Mouse (Mus musculus): ENCODE measurements around the gene Cntn5. TPM values are rescaled to one million over a fixed set of nuclear protein-coding genes. Genes with fewer than 3 reads are reported as not detected.

Gene Cntn5
- polyA plus RNA-seq, 1 experiment from 2014 or later, result not detected

DNA sequence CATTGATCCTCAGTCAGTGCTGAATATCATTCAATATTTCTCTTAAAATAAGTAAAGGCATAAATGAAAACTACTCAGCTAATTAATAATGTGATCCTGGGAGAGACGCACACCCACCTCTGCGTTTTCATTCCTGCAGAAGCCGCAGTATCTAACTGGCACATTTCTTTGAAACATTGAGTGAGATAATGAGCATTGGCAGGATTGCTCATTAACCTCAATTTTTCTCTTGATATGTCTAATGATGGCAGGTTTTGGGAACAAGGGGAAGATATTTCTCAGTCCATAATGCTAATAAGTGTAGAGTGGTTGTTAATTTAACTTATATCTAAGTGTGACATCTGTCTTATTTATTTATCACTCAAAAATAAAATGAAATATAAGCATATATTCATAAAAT, 734.0 kb downstream of the Cntn5 start:
- H3K4me2 ChIP-seq, result no peak overlapping the region
- DNase-seq (ENCODE audit: low spot score) (no peak), ATAC-seq (replicated peaks; ENCODE audit: low FRiP score) (no peak)
- H3K36me3 ChIP-seq (ENCODE audit: control insufficient read depth, insufficient read depth, low read length), result no peaks in the 10 kb centered on the region
- H3K4me1 ChIP-seq (replicated peaks; ENCODE audit: control insufficient read depth, insufficient read depth, low read length), result no peaks in the 10 kb centered on the region
- H3K27me3 ChIP-seq (replicated peaks; ENCODE audit: control insufficient read depth, insufficient read depth, low read length), result no peaks in the 10 kb centered on the region
- no peak overlapping the region for H3K27ac ChIP-seq (ENCODE audit: low read depth, low read length)
- 88% methylated on average over 3 of the region's 3 CpGs for WGBS
- no peaks in the 10 kb centered on the region for H3K9me3 ChIP-seq (ENCODE audit: control insufficient read depth, low read length)
- no peak overlapping the region for H3K4me3 ChIP-seq (ENCODE audit: low read depth, low read length)
- no peak overlapping the region for H3K9ac ChIP-seq (ENCODE audit: low read depth, low read length)

DNA sequence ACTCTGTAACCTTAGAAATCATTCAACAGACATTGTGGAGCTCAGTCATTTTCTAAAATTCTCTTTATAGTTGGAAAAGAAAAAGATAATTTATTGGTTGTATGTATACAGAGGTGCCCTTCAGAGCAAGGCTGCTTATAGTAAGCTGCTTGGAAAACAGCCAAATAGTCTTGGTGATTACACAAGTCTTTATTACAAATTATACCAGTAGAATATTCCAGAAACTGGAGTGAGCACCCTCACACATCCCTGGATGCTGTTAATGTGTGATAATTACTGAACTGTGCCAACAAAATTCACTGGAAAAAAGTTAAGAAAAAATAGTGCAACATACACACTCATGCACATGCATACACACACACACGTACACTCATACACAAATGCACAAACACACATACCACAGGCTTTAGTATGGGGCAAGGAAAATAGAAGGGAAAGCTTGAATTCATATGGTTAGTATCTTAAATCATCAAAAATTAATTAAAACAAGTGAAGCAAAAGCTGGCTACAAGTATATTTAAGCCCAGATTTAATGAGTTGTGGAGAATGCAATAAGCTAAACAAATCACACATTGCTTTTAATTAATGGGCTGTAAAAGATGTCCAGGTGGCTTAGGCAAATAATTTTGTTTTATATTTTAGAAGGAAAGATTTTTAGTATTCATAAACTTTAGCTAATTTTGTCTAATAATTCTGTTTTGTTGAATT, 783.1 kb downstream of the Cntn5 start:
- no peak for ATAC-seq (replicated peaks; ENCODE audit: low FRiP score)

DNA sequence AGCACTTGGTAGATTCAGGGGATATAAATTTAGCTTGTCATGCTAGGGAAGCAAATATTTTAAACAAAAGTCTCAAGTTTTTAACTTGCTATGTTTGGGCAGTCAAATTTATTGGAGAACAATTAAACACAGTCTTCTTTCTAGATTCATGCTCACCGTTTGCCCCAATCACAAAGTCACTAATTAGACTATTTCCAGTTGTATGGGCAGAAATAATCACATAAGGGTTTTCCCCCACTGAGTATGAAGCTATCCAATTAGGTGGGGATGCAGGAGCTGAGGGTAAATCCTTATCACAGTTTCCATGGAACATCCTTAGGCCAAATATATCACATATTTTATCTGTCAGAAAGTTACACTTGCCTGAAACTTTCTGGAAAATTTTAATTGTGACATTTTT, 788.0 kb downstream of the Cntn5 start:
- 75% methylated on average over 1 of the region's 1 CpGs for WGBS
- Histone ChIP-seq H3K4me3 (ENCODE audit: low read depth, low read length) (no peak overlapping the region), H3K4me2 (no peak overlapping the region), H3K27me3 (replicated peaks; ENCODE audit: control insufficient read depth, insufficient read depth, low read length) (no peaks in the 10 kb centered on the region), H3K27ac (ENCODE audit: low read depth, low read length) (no peak overlapping the region), H3K36me3 (ENCODE audit: control insufficient read depth, insufficient read depth, low read length) (no peaks in the 10 kb centered on the region), H3K4me1 (replicated peaks; ENCODE audit: control insufficient read depth, insufficient read depth, low read length) (no peaks in the 10 kb centered on the region), H3K9me3 (ENCODE audit: control insufficient read depth, low read length) (no peaks in the 10 kb centered on the region), H3K9ac (ENCODE audit: low read depth, low read length) (no peak overlapping the region)
- ATAC-seq (replicated peaks; ENCODE audit: low FRiP score), result no peak
- no peak for DNase-seq (ENCODE audit: low spot score)

More for the DNA sequence above, 783.1 kb downstream of the Cntn5 start:
- Histone ChIP-seq H3K9me3 (ENCODE audit: control insufficient read depth, low read length) (no peaks in the 10 kb centered on the region), H3K36me3 (ENCODE audit: control insufficient read depth, insufficient read depth, low read length) (no peaks in the 10 kb centered on the region), H3K4me1 (replicated peaks; ENCODE audit: control insufficient read depth, insufficient read depth, low read length) (no peaks in the 10 kb centered on the region), H3K9ac (ENCODE audit: low read depth, low read length) (no peak overlapping the region), H3K27ac (ENCODE audit: low read depth, low read length) (no peak overlapping the region), H3K27me3 (replicated peaks; ENCODE audit: control insufficient read depth, insufficient read depth, low read length) (no peaks in the 10 kb centered on the region), H3K4me3 (ENCODE audit: low read depth, low read length) (no peak overlapping the region), H3K4me2 (no peak overlapping the region)
- WGBS, result 73% methylated on average over 1 of the region's 1 CpGs
- DNase-seq (ENCODE audit: low spot score), result no peak

DNA sequence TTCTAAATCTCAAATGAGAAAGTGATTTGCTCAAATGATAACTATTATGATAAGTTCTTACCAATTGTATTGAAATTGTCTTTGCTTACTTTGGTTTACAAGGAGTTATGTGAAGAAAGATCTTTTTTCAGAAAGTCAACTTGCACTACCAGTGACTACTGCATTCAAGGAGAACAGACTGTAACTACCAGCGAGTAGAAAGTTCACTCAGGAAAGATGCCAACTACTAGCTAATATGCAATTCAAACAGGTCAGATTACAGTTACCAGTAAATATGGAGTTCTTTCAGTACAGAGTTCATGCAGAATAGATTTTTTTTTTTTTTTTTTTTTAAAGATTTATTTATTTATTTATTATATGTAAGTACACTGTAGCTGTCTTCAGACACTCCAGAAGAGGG, 795.4 kb downstream of the Cntn5 start:
- no peak overlapping the region for H3K27ac ChIP-seq (ENCODE audit: low read depth, low read length)
- no peaks in the 10 kb centered on the region for H3K36me3 ChIP-seq (ENCODE audit: control insufficient read depth, insufficient read depth, low read length)
- no peaks in the 10 kb centered on the region for H3K4me1 ChIP-seq (replicated peaks; ENCODE audit: control insufficient read depth, insufficient read depth, low read length)
- DNase-seq (ENCODE audit: low spot score) (no peak), ATAC-seq (replicated peaks; ENCODE audit: low FRiP score) (no peak)
- H3K9ac ChIP-seq (ENCODE audit: low read depth, low read length), result no peak overlapping the region
- no peaks in the 10 kb centered on the region for H3K9me3 ChIP-seq (ENCODE audit: control insufficient read depth, low read length)
- H3K4me3 ChIP-seq (ENCODE audit: low read depth, low read length), result no peak overlapping the region
- no peak overlapping the region for H3K4me2 ChIP-seq
- 71% methylated on average over 1 of the region's 1 CpGs for WGBS
- no peaks in the 10 kb centered on the region for H3K27me3 ChIP-seq (replicated peaks; ENCODE audit: control insufficient read depth, insufficient read depth, low read length)

DNA sequence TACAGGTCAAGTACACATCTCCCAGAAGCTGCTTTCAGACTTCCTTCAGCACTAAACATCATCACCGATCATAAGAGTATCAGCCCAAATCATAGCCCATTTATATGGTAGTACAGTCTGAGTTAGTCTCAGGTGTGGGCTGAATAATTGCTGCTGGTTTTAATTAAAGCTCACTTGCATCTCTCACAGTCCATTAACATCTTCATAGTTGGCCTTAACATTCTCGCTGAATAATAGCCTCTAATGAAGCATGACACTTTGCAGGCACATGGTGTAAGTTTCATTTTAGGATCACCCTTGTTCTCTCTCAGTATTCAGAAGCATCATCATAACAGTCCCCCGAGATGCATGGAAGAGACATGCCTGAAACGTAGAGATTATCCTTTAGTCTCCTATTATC, 796.7 kb downstream of the Cntn5 start:
- ATAC-seq (replicated peaks; ENCODE audit: low FRiP score), result no peak
- Histone ChIP-seq H3K4me1 (replicated peaks; ENCODE audit: control insufficient read depth, insufficient read depth, low read length) (no peaks in the 10 kb centered on the region), H3K9ac (ENCODE audit: low read depth, low read length) (no peak overlapping the region), H3K9me3 (ENCODE audit: control insufficient read depth, low read length) (no peaks in the 10 kb centered on the region), H3K27ac (ENCODE audit: low read depth, low read length) (no peak overlapping the region), H3K4me2 (no peak overlapping the region), H3K4me3 (ENCODE audit: low read depth, low read length) (no peak overlapping the region), H3K27me3 (replicated peaks; ENCODE audit: control insufficient read depth, insufficient read depth, low read length) (no peaks in the 10 kb centered on the region), H3K36me3 (ENCODE audit: control insufficient read depth, insufficient read depth, low read length) (no peaks in the 10 kb centered on the region)
- WGBS, result 79% methylated on average over 4 of the region's 4 CpGs
- no peak for DNase-seq (ENCODE audit: low spot score)

DNA sequence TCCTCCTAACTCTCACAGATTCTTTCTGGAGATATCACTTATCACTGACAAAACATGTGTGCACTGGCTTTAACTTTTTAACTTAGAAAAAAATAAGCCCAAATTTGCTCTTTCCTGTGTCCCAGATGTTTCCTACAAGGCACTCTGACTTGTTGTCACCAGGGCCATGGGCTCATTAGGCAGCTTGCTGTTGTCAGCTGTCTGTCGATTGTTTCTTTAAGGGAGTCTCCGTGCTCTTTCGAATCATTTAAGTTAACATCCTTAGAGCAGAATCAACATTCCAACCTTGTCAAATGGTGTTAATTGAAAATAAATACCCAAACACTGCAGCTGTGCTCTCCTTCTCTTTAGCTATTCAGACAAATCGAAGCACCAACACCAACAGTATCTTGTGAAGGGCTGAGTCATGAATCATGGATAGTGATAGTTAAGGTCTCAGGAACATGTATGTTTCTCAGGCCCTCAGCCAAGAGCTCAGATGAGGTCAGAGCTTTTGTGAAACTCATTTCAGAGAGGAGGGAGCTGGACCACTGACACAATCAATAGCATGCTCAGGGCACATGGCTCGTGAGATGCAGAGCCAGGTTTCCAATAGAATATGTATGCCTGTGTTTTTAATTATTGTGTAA, 802.6 kb downstream of the Cntn5 start:
- Histone ChIP-seq H3K27me3 (replicated peaks; ENCODE audit: control insufficient read depth, insufficient read depth, low read length) (no peaks in the 10 kb centered on the region), H3K27ac (ENCODE audit: low read depth, low read length) (no peak overlapping the region), H3K9me3 (ENCODE audit: control insufficient read depth, low read length) (no peaks in the 10 kb centered on the region), H3K4me2 (no peak overlapping the region), H3K4me3 (ENCODE audit: low read depth, low read length) (no peak overlapping the region), H3K36me3 (ENCODE audit: control insufficient read depth, insufficient read depth, low read length) (no peaks in the 10 kb centered on the region), H3K4me1 (replicated peaks; ENCODE audit: control insufficient read depth, insufficient read depth, low read length) (no peaks in the 10 kb centered on the region), H3K9ac (ENCODE audit: low read depth, low read length) (no peak overlapping the region)
- no peak for ATAC-seq (replicated peaks; ENCODE audit: low FRiP score)
- DNase-seq (ENCODE audit: low spot score), result no peak
- WGBS, result 48% methylated on average over 5 of the region's 5 CpGs

DNA sequence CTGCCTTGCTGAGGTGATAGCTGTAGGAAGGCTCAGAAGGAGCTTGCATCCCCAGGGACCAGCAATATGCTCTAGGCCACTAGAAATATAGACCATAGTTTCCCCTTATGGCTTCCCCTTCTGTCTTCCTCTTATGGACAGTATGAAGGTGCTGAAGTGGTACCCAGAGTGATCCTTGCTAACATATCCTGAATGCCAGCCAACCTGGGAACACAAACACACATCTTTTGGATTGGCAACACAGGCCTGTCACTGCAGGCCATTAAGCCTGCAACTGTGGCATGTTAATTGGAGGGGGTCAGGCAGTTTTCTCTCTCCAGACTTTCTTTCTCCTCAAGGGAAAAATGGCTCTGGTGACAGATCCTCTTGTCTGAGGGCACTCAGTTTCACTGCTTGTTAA, 828.3 kb downstream of the Cntn5 start:
- H3K9ac ChIP-seq (ENCODE audit: low read depth, low read length), result no peak overlapping the region
- no peak for DNase-seq (ENCODE audit: low spot score)
- H3K9me3 ChIP-seq (ENCODE audit: control insufficient read depth, low read length), result no peaks in the 10 kb centered on the region
- no peak overlapping the region for H3K27ac ChIP-seq (ENCODE audit: low read depth, low read length)
- no peaks in the 10 kb centered on the region for H3K27me3 ChIP-seq (replicated peaks; ENCODE audit: control insufficient read depth, insufficient read depth, low read length)
- H3K4me1 ChIP-seq (replicated peaks; ENCODE audit: control insufficient read depth, insufficient read depth, low read length), result no peaks in the 10 kb centered on the region
- H3K4me2 ChIP-seq, result no peak overlapping the region
- H3K36me3 ChIP-seq (ENCODE audit: control insufficient read depth, insufficient read depth, low read length), result no peaks in the 10 kb centered on the region
- H3K4me3 ChIP-seq (ENCODE audit: low read depth, low read length), result no peak overlapping the region
- ATAC-seq (replicated peaks; ENCODE audit: low FRiP score), result no peak

DNA sequence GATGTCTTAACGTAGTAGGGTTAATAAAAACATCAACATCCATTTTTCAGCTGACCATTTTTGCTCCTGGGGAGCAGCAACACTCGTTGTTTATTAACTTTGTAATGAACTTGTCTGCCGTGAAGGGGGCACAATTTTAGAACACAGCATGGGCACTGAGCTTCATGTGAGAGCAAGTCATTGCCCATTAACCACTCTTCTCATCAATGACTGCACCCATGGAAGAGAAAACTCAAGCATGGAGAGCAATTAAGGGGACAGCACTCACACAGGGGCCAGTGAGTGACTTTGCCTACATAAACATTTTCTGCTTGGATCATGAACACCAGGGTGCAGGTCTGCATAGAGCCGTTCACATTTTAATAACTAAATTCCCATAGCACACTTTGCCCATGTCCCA, 831.2 kb downstream of the Cntn5 start:
- no peak for ATAC-seq (replicated peaks; ENCODE audit: low FRiP score)
- 67% methylated on average over 4 of the region's 4 CpGs for WGBS

DNA sequence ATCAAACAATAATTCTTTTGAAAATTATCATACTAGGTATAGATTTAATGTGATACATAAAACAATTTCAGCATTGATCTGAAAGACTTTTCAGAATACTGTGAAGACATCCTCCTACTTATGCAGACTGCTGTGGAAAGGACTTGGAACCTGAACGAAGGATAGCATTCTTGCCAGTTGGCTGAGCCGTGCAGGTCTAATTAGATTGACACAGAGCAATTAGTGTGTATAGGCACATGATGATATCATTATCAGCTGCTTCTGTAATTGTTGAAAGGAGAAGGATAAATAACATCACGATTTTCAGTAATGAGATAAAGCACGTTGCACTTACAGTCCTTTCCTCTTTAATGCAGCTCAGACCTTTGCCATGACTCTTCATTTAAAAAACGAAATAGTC, 831.7 kb downstream of the Cntn5 start:
- H3K27me3 ChIP-seq (replicated peaks; ENCODE audit: control insufficient read depth, insufficient read depth, low read length), result no peaks in the 10 kb centered on the region
- H3K27ac ChIP-seq (ENCODE audit: low read depth, low read length), result no peak overlapping the region
- no peaks in the 10 kb centered on the region for H3K4me1 ChIP-seq (replicated peaks; ENCODE audit: control insufficient read depth, insufficient read depth, low read length)
- no peaks in the 10 kb centered on the region for H3K36me3 ChIP-seq (ENCODE audit: control insufficient read depth, insufficient read depth, low read length)
- no peak overlapping the region for H3K4me2 ChIP-seq
- no peak for ATAC-seq (replicated peaks; ENCODE audit: low FRiP score)
- no peaks in the 10 kb centered on the region for H3K9me3 ChIP-seq (ENCODE audit: control insufficient read depth, low read length)
- H3K9ac ChIP-seq (ENCODE audit: low read depth, low read length), result no peak overlapping the region
- DNase-seq (ENCODE audit: low spot score), result no peak
- 62% methylated on average over 5 of the region's 5 CpGs for WGBS
- no peak overlapping the region for H3K4me3 ChIP-seq (ENCODE audit: low read depth, low read length)

More for the DNA sequence above, 831.2 kb downstream of the Cntn5 start:
- DNase-seq (ENCODE audit: low spot score), result no peak
- no peaks in the 10 kb centered on the region for H3K36me3 ChIP-seq (ENCODE audit: control insufficient read depth, insufficient read depth, low read length)
- no peak overlapping the region for H3K4me3 ChIP-seq (ENCODE audit: low read depth, low read length)
- no peaks in the 10 kb centered on the region for H3K27me3 ChIP-seq (replicated peaks; ENCODE audit: control insufficient read depth, insufficient read depth, low read length)
- H3K9ac ChIP-seq (ENCODE audit: low read depth, low read length), result no peak overlapping the region
- no peak overlapping the region for H3K4me2 ChIP-seq
- H3K9me3 ChIP-seq (ENCODE audit: control insufficient read depth, low read length), result no peaks in the 10 kb centered on the region
- no peaks in the 10 kb centered on the region for H3K4me1 ChIP-seq (replicated peaks; ENCODE audit: control insufficient read depth, insufficient read depth, low read length)
- H3K27ac ChIP-seq (ENCODE audit: low read depth, low read length), result no peak overlapping the region
